Mouse (Mus musculus): Measurements from ENCODE around the gene Cnot3.
"Not testable (repeated sequence)": the region's sequence is repeated elsewhere in the genome, so short reads cannot be mapped to it uniquely, and the experiment has no call there.

Cnot3 gene

GRCm38 (mm10) chr7:3703148-3703878 lies 58.2 kb downstream of the Cnot3 start:
- no peak for DNase-seq

DNA sequence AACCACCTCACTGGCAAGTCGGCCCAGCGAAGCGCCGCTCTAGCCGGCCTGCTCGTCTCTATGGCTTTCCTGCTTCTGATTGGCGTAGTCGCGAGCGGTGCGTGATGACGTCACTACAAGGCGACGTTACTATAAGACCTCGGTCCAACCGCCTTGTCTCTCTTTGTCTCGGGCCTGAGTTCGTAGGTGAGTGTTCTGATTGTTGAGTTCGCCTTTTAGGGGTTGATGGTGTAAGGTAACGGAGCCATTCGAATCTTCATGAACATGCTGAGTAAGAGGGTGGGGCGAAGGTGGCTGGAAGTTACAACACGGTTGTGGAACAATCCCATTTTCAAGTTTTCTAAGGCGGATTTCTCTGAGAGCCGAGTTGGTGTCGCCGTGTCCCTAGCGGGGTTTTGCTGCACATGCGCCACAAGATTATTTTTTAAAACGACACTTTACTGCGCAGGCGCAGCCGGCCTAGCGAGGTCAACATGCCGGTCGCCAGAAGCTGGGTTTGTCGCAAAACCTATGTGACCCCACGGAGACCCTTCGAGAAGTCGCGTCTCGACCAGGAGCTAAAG lies 58.9 kb downstream of the Cnot3 start, which contains the start of gene Rps9:
TSS of gene Rps9 (plus strand) at position 115 of the 563 bp plus-strand sequence.
- peak; percentile 97 for DNase-seq

- no peak for DNase-seq
These were observed 59.4 kb downstream of the Cnot3 start for GRCm38 (mm10) chr7:3704475-3704874.

DNA sequence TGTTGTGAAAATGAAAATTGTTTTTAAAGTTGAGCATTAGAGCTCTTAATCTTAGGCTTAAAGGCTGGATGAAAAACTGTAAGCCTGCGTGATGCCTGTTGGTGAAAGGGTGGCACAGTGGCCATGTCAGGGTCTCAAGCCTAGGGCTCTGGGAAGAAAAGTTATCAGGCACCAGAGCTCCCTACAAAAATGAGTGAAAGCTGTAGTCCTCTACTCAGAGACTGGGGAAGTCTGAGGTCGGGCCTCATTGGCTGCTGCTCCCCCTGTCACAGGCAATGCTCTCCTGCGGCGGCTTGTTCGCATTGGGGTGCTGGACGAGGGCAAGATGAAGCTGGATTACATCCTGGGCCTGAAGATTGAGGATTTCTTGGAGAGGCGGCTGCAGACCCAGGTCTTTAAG lies 60.4 kb downstream of the Cnot3 start:
- DNase-seq: not testable (repeated sequence)

- no peak for DNase-seq
These were observed 60.8 kb downstream of the Cnot3 start for GRCm38 (mm10) chr7:3705911-3706310.

DNA sequence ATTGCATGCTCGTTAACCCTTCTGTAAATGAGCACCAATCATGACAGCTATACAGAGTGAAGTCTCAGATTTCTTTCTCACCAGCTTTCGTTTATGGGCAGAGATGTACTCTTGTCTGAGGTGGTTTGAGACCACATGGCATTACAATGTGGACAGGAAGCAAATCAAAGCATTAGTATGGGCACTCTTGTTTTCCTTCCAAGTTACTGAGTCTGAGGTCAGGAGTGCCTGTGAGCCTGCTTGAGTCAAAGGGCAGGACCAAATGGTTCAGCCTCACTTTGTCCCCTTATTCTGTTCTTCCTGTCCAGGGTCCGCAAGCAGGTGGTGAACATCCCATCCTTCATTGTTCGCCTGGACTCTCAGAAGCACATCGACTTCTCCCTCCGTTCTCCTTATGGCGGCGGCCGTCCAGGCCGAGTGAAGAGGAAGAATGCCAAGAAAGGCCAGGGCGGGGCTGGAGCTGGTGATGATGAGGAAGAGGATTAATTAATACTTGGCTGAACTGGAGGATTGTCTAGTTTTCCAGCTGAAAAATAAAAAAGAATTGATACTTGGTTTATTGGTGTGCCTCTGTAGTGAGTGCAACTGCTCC lies 61.4 kb downstream of the Cnot3 start:
- no peak for DNase-seq

GRCm38 (mm10) chr7:3707027-3707426 lies 62.0 kb downstream of the Cnot3 start:
- no peak for DNase-seq

GRCm38 (mm10) chr7:3707568-3708413 lies 62.7 kb downstream of the Cnot3 start:
- peak; percentile 27 for DNase-seq

- DNase-seq: not testable (repeated sequence)
These were observed 63.4 kb downstream of the Cnot3 start for GRCm38 (mm10) chr7:3708447-3708980.

DNA sequence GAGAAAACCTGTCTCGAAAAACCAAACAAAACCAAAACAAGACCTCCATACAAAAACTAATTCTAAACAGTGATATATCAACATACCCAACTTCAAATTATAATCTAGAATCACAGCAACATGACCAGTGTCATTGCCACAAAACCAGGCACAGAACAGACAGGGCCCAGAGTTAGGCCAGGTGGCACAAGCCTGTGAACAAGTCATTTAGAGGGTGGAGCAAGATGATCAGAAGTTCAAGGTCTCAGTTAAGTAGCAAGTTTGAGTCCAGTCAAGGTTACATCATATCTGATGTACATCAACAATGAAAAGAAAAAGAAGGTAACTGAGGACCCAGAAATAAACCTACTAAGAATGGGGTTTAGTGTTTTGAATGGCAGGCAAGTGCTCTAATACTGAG lies 63.9 kb downstream of the Cnot3 start:
- no peak for DNase-seq
